Mouse (Mus musculus) olfactory bulb, adult 2 months (tissue): ENCODE results near the gene Sis.

Experiments
- CTCF ChIP-seq: fragments of 200-500 bp; IDR thresholded peaks from 2 replicates; pipeline ENCODE4 v1.5.1; 2012; ENCODE audit warnings: low read depth, mild to moderate bottlenecking, low read length, moderate library complexity; ENCODE audit not compliant: insufficient read depth
- POLR2A ChIP-seq: fragments of 200-500 bp; IDR thresholded peaks from 2 replicates; pipeline ENCODE4 v1.6.1; 2012; ENCODE audit warnings: mild to moderate bottlenecking, low read depth, low read length, moderate library complexity; ENCODE audit not compliant: insufficient read depth

- TF ChIP-seq CTCF, result no peak
- no peak for TF ChIP-seq POLR2A
These were observed 112.3 kb downstream of the Sis start for GRCm38 (mm10) chr3:72855405-72855804.
